Mouse (Mus musculus) lung, postnatal 14 days (tissue): ENCODE results near the gene Osbp.
"Not testable (repeated sequence)": the region's sequence is repeated elsewhere in the genome, so short reads cannot be mapped to it uniquely, and the experiment has no call there.

Experiments
- DNase-seq: peaks from one replicate; pipeline ENCODE4 v3.0.0; 2021

Gene Osbp

GRCm38 (mm10) chr19:11965023-11965942 lies at the start of gene Osbp:
Osbp (plus strand) TSS chr19:11965941.
- DNase-seq = peak; percentile 99

- DNase-seq = no peak
These were observed 43.7 kb upstream of the Osbp start for GRCm38 (mm10) chr19:11922068-11922467.

- not testable (repeated sequence) for DNase-seq
These were observed 43.2 kb upstream of the Osbp start for GRCm38 (mm10) chr19:11922515-11922914.

- DNase-seq = no peak
These were observed 39.4 kb upstream of the Osbp start for GRCm38 (mm10) chr19:11926380-11926779.

- DNase-seq = no peak
These were observed 37.6 kb upstream of the Osbp start for GRCm38 (mm10) chr19:11928025-11928748.

- DNase-seq = not testable (repeated sequence)
These were observed 19.3 kb upstream of the Osbp start for GRCm38 (mm10) chr19:11946460-11946859.

GRCm38 (mm10) chr19:11949878-11950277 lies 15.9 kb upstream of the Osbp start:
- no peak for DNase-seq

- DNase-seq = no peak
These were observed 15.0 kb upstream of the Osbp start for GRCm38 (mm10) chr19:11950747-11951146.

GRCm38 (mm10) chr19:11954206-11954605 lies 11.5 kb upstream of the Osbp start:
- DNase-seq = no peak

- no peak for DNase-seq
These were observed 9.1 kb upstream of the Osbp start for GRCm38 (mm10) chr19:11956636-11957035.

GRCm38 (mm10) chr19:11957396-11957795 lies 8.3 kb upstream of the Osbp start:
- no peak for DNase-seq

GRCm38 (mm10) chr19:11957846-11958245 lies 7.9 kb upstream of the Osbp start:
- no peak for DNase-seq

GRCm38 (mm10) chr19:11964266-11964665 lies 1.5 kb upstream of the Osbp start:
- DNase-seq = no peak

- peak; percentile 35 for DNase-seq
These were observed 478 bp downstream of the Osbp start for GRCm38 (mm10) chr19:11966201-11966636.

GRCm38 (mm10) chr19:11969155-11970050 lies 3.7 kb downstream of the Osbp start:
- DNase-seq = no peak

GRCm38 (mm10) chr19:11973511-11974222 lies 7.9 kb downstream of the Osbp start:
- DNase-seq = no peak

- DNase-seq = peak; percentile 9
These were observed 8.4 kb downstream of the Osbp start for GRCm38 (mm10) chr19:11974223-11974540.

GRCm38 (mm10) chr19:11975683-11976082 lies 9.9 kb downstream of the Osbp start:
- no peak for DNase-seq

GRCm38 (mm10) chr19:11977363-11977762 lies 11.6 kb downstream of the Osbp start:
- no peak for DNase-seq

GRCm38 (mm10) chr19:11980471-11980870 lies 14.7 kb downstream of the Osbp start:
- DNase-seq = no peak

GRCm38 (mm10) chr19:11984614-11985013 lies 18.9 kb downstream of the Osbp start:
- not testable (repeated sequence) for DNase-seq

- no peak for DNase-seq
These were observed 22.1 kb downstream of the Osbp start for GRCm38 (mm10) chr19:11987841-11988240.
